Mouse (Mus musculus): ENCODE results near the gene Adgrf1.

GRCm38 (mm10) chr17:43276220-43276619, 6.1 kb downstream of the Adgrf1 start:
- TF ChIP-seq GATA1 (IDR thresholded peaks at IDR 0.05; ENCODE audit: borderline replicate concordance, low read length) (no peak), FLI1 (IDR thresholded peaks at IDR 0.05; ENCODE audit: low read length) (no peak)

All from megakaryocyte, embryonic 14.5 days (primary cell).